Mouse (Mus musculus) effector memory CD4-positive, alpha-beta T cell, adult 5 months (primary cell): ENCODE results near the gene Tjap1. TPM values are rescaled to one million over a fixed set of nuclear protein-coding genes. Genes with fewer than 3 reads are reported as not detected.

Experiments used
- polyA plus RNA-seq: library from polyadenylated mRNA; unstranded; fragments of 100-300 nt; shearing (Covaris generic); gene quantifications from one replicate; pipeline ENCODE4 v1.2.1, GENCODE M21; 2017

The Tjap1 gene
- polyA plus RNA-seq, result 41.4 TPM

DNA sequence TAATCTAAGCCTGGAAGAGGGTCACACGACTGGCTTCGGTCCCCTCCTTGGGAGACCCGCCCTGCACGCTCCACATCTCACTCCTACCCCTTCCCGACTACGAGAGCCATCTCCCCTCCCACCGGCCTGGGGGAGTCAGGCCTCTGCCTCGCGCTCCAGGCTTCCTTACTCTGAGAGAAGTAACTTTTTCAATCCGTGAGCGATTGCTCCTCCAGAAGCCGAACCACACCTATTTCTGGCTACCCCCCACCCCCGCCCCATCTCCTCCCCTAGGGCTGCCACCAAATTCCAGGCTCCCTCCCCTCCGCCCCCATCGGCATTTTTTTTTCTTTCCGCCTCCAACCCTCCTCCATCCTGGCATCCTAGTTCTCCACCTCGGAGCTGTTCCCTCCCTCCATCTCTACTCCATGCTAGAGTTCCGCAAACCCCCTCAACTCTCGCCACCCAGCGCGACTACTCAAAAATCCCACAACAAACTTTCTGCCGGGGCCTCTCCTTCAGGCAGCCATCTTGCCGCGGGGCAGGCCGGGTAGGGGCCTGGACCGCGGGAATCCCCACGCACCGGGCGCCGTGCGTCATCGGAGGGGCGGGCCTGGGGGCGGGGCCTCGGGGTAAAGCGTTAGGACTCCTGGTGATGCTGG is at the start of gene Tjap1:
Gene Tjap1, minus strand, starts transcription at position 544 of the 641 bp plus-strand sequence.

GRCm38 (mm10) chr17:46327906-46328534 is 45.2 kb upstream of the Tjap1 start, which contains the start of gene Abcc10:
Abcc10 (minus strand) TSS chr17:46328352.

GRCm38 (mm10) chr17:46297364-46298219 is 14.8 kb upstream of the Tjap1 start, which contains the start of gene Dlk2:
Dlk2 (plus strand) TSS chr17:46297421.

GRCm38 (mm10) chr17:46253452-46254084 is 29.3 kb downstream of the Tjap1 start, which contains the start of gene Lrrc73:
Lrrc73 (plus strand) TSS chr17:46253531.

DNA sequence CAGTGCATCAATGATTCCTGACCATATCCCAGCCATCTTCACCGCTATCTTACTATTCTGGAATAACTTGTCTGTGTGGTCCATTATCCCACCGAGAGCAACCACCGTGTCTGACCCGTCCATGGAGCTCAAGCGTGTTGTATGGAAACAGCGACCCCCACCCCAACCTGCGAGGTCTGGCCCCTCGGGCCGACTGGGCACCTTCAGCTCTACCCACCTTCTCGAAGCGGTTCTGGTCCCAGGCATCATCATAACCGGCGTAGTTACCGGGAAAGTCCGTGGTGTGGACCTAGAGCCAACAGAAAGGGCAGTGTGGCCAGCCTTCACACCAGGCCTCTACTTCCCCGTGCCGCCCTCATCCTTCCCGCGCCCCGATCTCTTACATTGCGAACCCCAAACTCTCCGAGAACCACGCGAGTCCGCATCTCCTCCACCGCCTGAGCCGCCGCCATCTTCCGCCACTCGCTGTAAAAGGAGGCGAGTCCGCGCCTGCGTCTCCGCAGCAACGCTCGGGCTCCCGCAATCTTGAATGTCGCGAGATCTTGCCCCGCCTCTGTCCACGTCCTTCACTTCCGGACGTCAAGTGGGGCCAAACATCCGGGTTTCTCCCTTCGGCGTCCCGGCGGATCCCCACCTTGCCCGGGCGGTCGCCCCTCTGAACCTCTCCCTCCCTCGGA is 35.2 kb downstream of the Tjap1 start, which contains the start of the genes Polr1c and Yipf3:
Gene Polr1c, minus strand, starts transcription at position 543 of the 677 bp plus-strand sequence.
Gene Yipf3, plus strand, starts transcription at position 569 of the 677 bp plus-strand sequence.

Other genes with a start within 250 kb of the Tjap1 start
- gene Mrps18a, start 172.0 kb downstream of the Tjap1 start, polyA plus RNA-seq, result 62.7 TPM
- not detected for gene Rsph9, start 138.8 kb downstream of the Tjap1 start, polyA plus RNA-seq
- 31.5 TPM for gene Mad2l1bp, start 129.5 kb downstream of the Tjap1 start, polyA plus RNA-seq
- gene Gtpbp2, start 122.0 kb downstream of the Tjap1 start, polyA plus RNA-seq, result 66.2 TPM
- 4.1 TPM for gene Polh, start 80.4 kb downstream of the Tjap1 start, polyA plus RNA-seq
- gene Xpo5, start 80.2 kb downstream of the Tjap1 start, polyA plus RNA-seq, result 25.6 TPM
- 63.9 TPM for gene Polr1c, start 35.0 kb downstream of the Tjap1 start, polyA plus RNA-seq
- gene Yipf3, start 34.9 kb downstream of the Tjap1 start, polyA plus RNA-seq, result 135 TPM
- not detected for gene Lrrc73, start 29.5 kb downstream of the Tjap1 start, polyA plus RNA-seq
- 0.62 TPM for gene Dlk2, start 14.4 kb upstream of the Tjap1 start, polyA plus RNA-seq
- gene Abcc10, start 45.3 kb upstream of the Tjap1 start, polyA plus RNA-seq, result 6.4 TPM
- gene Zfp318, start 100.7 kb upstream of the Tjap1 start, polyA plus RNA-seq, result 9.9 TPM
- gene Crip3, start 145.9 kb upstream of the Tjap1 start, polyA plus RNA-seq, result not detected
- not detected for gene Slc22a7, start 155.4 kb upstream of the Tjap1 start, polyA plus RNA-seq
- gene Ttbk1, start 204.6 kb upstream of the Tjap1 start, polyA plus RNA-seq, result 0.40 TPM
- gene Dnph1, start 213.7 kb upstream of the Tjap1 start, polyA plus RNA-seq, result not detected